Mouse (Mus musculus) intestine, postnatal 0 days (tissue): ENCODE measurements around the gene Lce1k. TPM values are rescaled to one million over a fixed set of nuclear protein-coding genes. Genes with fewer than 3 reads are reported as not detected.
A peak's percentile ranks its signal among the peaks of the same experiment; 100 is the strongest.

Source experiments
- ATAC-seq: fragments of 200-750 bp; cut with Nextera tagmentation; 2 replicates; pipeline ENCODE4 v1.8.0; 2017; ENCODE audit warnings: mild to moderate bottlenecking, moderate TSS enrichment, moderate library complexity
- H3K27ac ChIP-seq: fragments of 300-500 bp; sonication (generic); 2 replicates; pipeline ENCODE4 v1.5.1; 2014; ENCODE audit warnings: mild to moderate bottlenecking, low read depth, low read length, moderate library complexity
- H3K27me3 ChIP-seq: fragments of 300-500 bp; sonication (generic); replicated peaks from 2 replicates; pipeline ENCODE4 v1.6.1; 2014; ENCODE audit warnings: low read length, mixed read lengths; ENCODE audit not compliant: control insufficient read depth, insufficient read depth
- H3K36me3 ChIP-seq: fragments of 300-500 bp; sonication (generic); 2 replicates; pipeline ENCODE4 v1.6.1; 2014; ENCODE audit warnings: mild to moderate bottlenecking, moderate library complexity; ENCODE audit not compliant: control insufficient read depth, insufficient read depth
- H3K4me1 ChIP-seq: fragments of 300-500 bp; sonication (generic); replicated peaks from 2 replicates; pipeline ENCODE4 v1.6.1; 2014; ENCODE audit warnings: antibody characterized with exemption, low read length, mixed read lengths; ENCODE audit not compliant: control insufficient read depth, insufficient read depth
- H3K4me2 ChIP-seq: fragments of 300-500 bp; sonication (generic); replicated peaks from 2 replicates; pipeline ENCODE4 v1.6.1; 2014; ENCODE audit warnings: low read depth, mild to moderate bottlenecking, moderate library complexity
- H3K4me3 ChIP-seq: fragments of 300-500 bp; sonication (generic); 2 replicates; pipeline ENCODE4 v1.5.1; 2014; ENCODE audit warnings: low read depth, low read length
- H3K9ac ChIP-seq: fragments of 300-500 bp; sonication (generic); 2 replicates; pipeline ENCODE4 v1.6.1; 2014; ENCODE audit warnings: mild to moderate bottlenecking, low read depth, low read length
- H3K9me3 ChIP-seq: fragments of 300-500 bp; sonication (generic); 2 replicates; pipeline ENCODE4 v1.6.1; 2016; ENCODE audit warnings: mixed run types; ENCODE audit not compliant: control insufficient read depth
- CTCF ChIP-seq: sonication (generic); IDR thresholded peaks from 2 replicates; pipeline ENCODE4 v1.5.1; 2016; ENCODE audit warnings: low read depth, mild to moderate bottlenecking, control low read depth, antibody characterized with exemption, moderate library complexity
- WGBS: fragments of 180-500 bp; shearing (Covaris S2); extraction: QIAGEN DNeasy Blood & Tissue Kit; methylation state at CpG from one replicate; pipeline ENCODE4 v1.1.7; 2014; 5-methylcytosine and 5-hydroxymethylcytosine counted together
- polyA plus RNA-seq: library from polyadenylated mRNA; unstranded; fragments of >200 nt; fragmentation: Nextera tagmentation; extraction: Ambion mirVana; gene quantifications from 2 replicates; pipeline ENCODE4 v1.2.1, GENCODE M21; 2015

Gene Lce1k
- polyA plus RNA-seq, 1 experiment from 2014 or later: not detected

GRCm38 (mm10) chr3:92778799-92779198, 28.9 kb downstream of the Lce1k start, which contains the start of gene Lce1i:
Gene Lce1i (minus strand): TSS chr3:92778899.
- Histone ChIP-seq H3K9ac (no peak within 1 kb of the TSS), H3K27ac (no peak within 1 kb of the TSS), H3K27me3 (no peaks in the 10 kb centered on the region), H3K4me3 (no peak within 1 kb of the TSS), H3K4me2 (no peak within 1 kb of the TSS), H3K9me3 (no peaks in the 10 kb centered on the region), H3K4me1 (no peaks in the 10 kb centered on the region), H3K36me3 (no peaks in the 10 kb centered on the region)
- no peak for TF ChIP-seq CTCF
- ATAC-seq: no peak
- 78% methylated on average over 1 of the region's 1 CpGs for WGBS

- Histone ChIP-seq H3K36me3 (no peaks in the 10 kb centered on the region), H3K27ac (no peak overlapping the region), H3K4me2 (no peak overlapping the region), H3K4me3 (no peak overlapping the region), H3K27me3 (no peaks in the 10 kb centered on the region), H3K9me3 (no peaks in the 10 kb centered on the region), H3K9ac (no peak overlapping the region), H3K4me1 (no peaks in the 10 kb centered on the region)
- no peak for ATAC-seq
- 25% methylated on average over 3 of the region's 3 CpGs for WGBS
- peak; percentile 67 for TF ChIP-seq CTCF
Measured at GRCm38 (mm10) chr3:92771573-92771972, 36.1 kb downstream of the Lce1k start.

- TF ChIP-seq CTCF: no peak
- Histone ChIP-seq H3K9ac (no peak within 1 kb of the TSS), H3K27me3 (no peaks in the 10 kb centered on the region), H3K4me3 (no peak within 1 kb of the TSS), H3K27ac (no peak within 1 kb of the TSS), H3K9me3 (no peaks in the 10 kb centered on the region), H3K4me1 (no peaks in the 10 kb centered on the region), H3K4me2 (no peak within 1 kb of the TSS), H3K36me3 (no peaks in the 10 kb centered on the region)
- no peak for ATAC-seq
- WGBS: 82% methylated on average over 1 of the region's 1 CpGs
Measured at GRCm38 (mm10) chr3:92764965-92765364, 42.7 kb downstream of the Lce1k start, which contains the start of gene Lce1h. Gene Lce1h (minus strand): TSS chr3:92765065.

Other genes with a start within 250 kb of the Lce1k start
- gene Ivl, start 234.2 kb downstream of the Lce1k start, polyA plus RNA-seq: 0.47 and 0.80 TPM in 2 replicates
- 96.4 and 137 TPM in 2 replicates for gene Smcp, start 218.9 kb downstream of the Lce1k start, polyA plus RNA-seq
- 0.18 and 0.34 TPM in 2 replicates for gene 2210017I01Rik, start 200.4 kb downstream of the Lce1k start, polyA plus RNA-seq
- 1.8 and 2.1 TPM in 2 replicates for gene Lce6a, start 186.2 kb downstream of the Lce1k start, polyA plus RNA-seq
- gene Lce1a1, start 159.6 kb downstream of the Lce1k start, polyA plus RNA-seq: 0.46 and 0.73 TPM in 2 replicates
- gene Lce1b, start 151.0 kb downstream of the Lce1k start, polyA plus RNA-seq: not detected in 2 replicates
- gene Lce1a2, start 137.6 kb downstream of the Lce1k start, polyA plus RNA-seq: not detected in 2 replicates
- gene Lce1c, start 128.6 kb downstream of the Lce1k start, polyA plus RNA-seq: not detected in 2 replicates
- not detected in 2 replicates for gene Lce1d, start 120.7 kb downstream of the Lce1k start, polyA plus RNA-seq
- not detected in 2 replicates for gene Lce1e, start 98.8 kb downstream of the Lce1k start, polyA plus RNA-seq
- gene Lce1f, start 87.5 kb downstream of the Lce1k start, polyA plus RNA-seq: not detected in 2 replicates
- gene Gm38119, start 68.8 kb downstream of the Lce1k start, polyA plus RNA-seq: not detected in 2 replicates
- gene Lce1g, start 55.6 kb downstream of the Lce1k start, polyA plus RNA-seq: not detected in 2 replicates
- gene Lce1h, start 42.8 kb downstream of the Lce1k start, polyA plus RNA-seq: not detected in 2 replicates
- gene Lce1i, start 29.0 kb downstream of the Lce1k start, polyA plus RNA-seq: not detected in 2 replicates
- not detected in 2 replicates for gene Lce1j, start 17.4 kb downstream of the Lce1k start, polyA plus RNA-seq
- gene Kprp, start 19.4 kb upstream of the Lce1k start, polyA plus RNA-seq: not detected in 2 replicates
- not detected in 2 replicates for gene Lce1l, start 43.4 kb upstream of the Lce1k start, polyA plus RNA-seq
- gene 2310050C09Rik, start 62.3 kb upstream of the Lce1k start, polyA plus RNA-seq: not detected in 2 replicates
- gene Lce3a, start 118.3 kb upstream of the Lce1k start, polyA plus RNA-seq: not detected in 2 replicates
- not detected in 2 replicates for gene Lce3b, start 125.1 kb upstream of the Lce1k start, polyA plus RNA-seq
- not detected in 2 replicates for gene Lce3c, start 136.6 kb upstream of the Lce1k start, polyA plus RNA-seq
- gene Lce3d, start 149.5 kb upstream of the Lce1k start, polyA plus RNA-seq: not detected in 2 replicates
- not detected in 2 replicates for gene Lce3e, start 159.2 kb upstream of the Lce1k start, polyA plus RNA-seq
- not detected in 2 replicates for gene Lce3f, start 184.3 kb upstream of the Lce1k start, polyA plus RNA-seq
- gene Crct1, start 207.8 kb upstream of the Lce1k start, polyA plus RNA-seq: not detected in 2 replicates
- not detected in 2 replicates for gene Lce1m, start 211.2 kb upstream of the Lce1k start, polyA plus RNA-seq